Mouse (Mus musculus) mouse embryonic stem cell (cell line): ENCODE data around the gene Sptlc2.

Experiments
- in situ Hi-C, 2 experiments: fragments of 300-500 bp; cut with MboI; formaldehyde crosslinking; loops; 1 replicate in 1 of 2; 3 replicates in 1 of 2; pipeline ENCODE4 v1.14.3; 2019 to 2020; ENCODE audit warnings: low sequenced_read_pairs in 2 of 2, low pct_unique_long_range_greater_than_20kb in 1 of 2, mixed read lengths in 1 of 2; ENCODE audit not compliant: unreplicated experiment in 1 of 2

Gene Sptlc2

DNA sequence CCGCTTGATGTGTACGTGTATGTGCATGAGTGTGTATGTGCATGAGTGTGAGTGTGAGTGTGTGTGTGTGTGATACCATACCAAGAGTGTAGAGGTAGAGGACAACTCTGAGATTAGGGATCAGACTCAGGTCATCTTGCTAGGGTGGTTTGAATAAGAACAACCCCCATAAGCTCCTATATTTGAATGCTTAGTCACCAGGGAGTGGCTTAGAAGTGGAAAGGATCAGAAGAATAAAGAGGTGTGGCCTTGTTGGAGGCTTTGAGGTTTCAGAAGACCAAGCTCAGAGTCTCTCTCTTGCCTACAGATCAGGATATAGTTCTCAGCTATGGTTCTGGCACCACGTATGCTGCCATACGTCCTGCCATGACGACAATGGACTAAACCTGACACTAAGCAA, 131.5 kb downstream of the Sptlc2 start:
- in situ Hi-C loops = no loop called here
